Mouse (Mus musculus): Measurements from ENCODE around the gene Ap1g2.

- TF ChIP-seq CTCF (IDR thresholded peaks at IDR 0.05; ENCODE audit: low read depth) = no peak
- TF ChIP-seq EP300 (IDR thresholded peaks at IDR 0.05; ENCODE audit: low read depth) = no peak
These were observed 12.5 kb upstream of the Ap1g2 start for GRCm38 (mm10) chr14:55118852-55119251.

All from heart, postnatal 0 days (tissue).